Mouse (Mus musculus): Measurements from ENCODE around the gene Glrx. TPM values are rescaled to one million over a fixed set of nuclear protein-coding genes. Genes with fewer than 3 reads are reported as not detected.

Gene Glrx
- polyA plus RNA-seq, 1 experiment from 2014 or later = 56.9 TPM

GRCm38 (mm10) chr13:75831710-75832109 lies 8.0 kb upstream of the Glrx start:
- Histone ChIP-seq H3K27me3 (ENCODE audit: control insufficient read depth, insufficient read depth, low read depth, low read length) (no peaks in the 10 kb centered on the region), H3K27ac (ENCODE audit: low read length) (no peak overlapping the region), H3K9ac (ENCODE audit: low read depth, low read length) (no peak overlapping the region), H3K36me3 (ENCODE audit: control insufficient read depth, insufficient read depth, low read length) (no peaks in the 10 kb centered on the region), H3K4me3 (ENCODE audit: low read depth, low read length) (no peak overlapping the region), H3K9me3 (replicated peaks; ENCODE audit: control insufficient read depth, low read length, poor library complexity, severe bottlenecking) (no peaks in the 10 kb centered on the region), H3K4me2 (ENCODE audit: low read length) (no peak overlapping the region), H3K4me1 (ENCODE audit: control insufficient read depth, insufficient read depth, low read length) (no peaks in the 10 kb centered on the region)
- WGBS = 86% methylated on average over 6 of the region's 6 CpGs
- no peak for ATAC-seq

DNA sequence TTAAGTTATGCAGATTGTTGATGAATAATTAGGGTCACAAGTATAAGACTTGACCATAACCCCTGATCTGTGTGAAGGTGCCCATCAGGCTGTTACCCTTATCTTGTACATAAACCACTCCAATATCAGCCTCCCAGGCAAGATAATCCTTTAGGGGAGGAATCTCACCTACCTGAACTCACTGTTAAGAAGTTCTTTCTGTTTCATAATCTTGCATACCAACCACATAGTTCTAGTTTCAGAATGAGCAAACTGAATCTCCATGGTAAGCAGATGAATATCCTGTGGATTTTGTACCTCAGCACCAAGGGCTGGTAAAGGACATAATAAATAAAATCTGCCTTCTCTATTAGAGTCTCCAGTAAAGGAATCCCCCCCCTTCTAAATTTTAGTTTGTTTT lies 7.0 kb upstream of the Glrx start:
- Histone ChIP-seq H3K4me1 (ENCODE audit: control insufficient read depth, insufficient read depth, low read length) (no peaks in the 10 kb centered on the region), H3K9ac (ENCODE audit: low read depth, low read length) (no peak overlapping the region), H3K9me3 (replicated peaks; ENCODE audit: control insufficient read depth, low read length, poor library complexity, severe bottlenecking) (no peaks in the 10 kb centered on the region), H3K4me2 (ENCODE audit: low read length) (no peak overlapping the region), H3K27ac (ENCODE audit: low read length) (no peak overlapping the region), H3K36me3 (ENCODE audit: control insufficient read depth, insufficient read depth, low read length) (no peaks in the 10 kb centered on the region), H3K27me3 (ENCODE audit: control insufficient read depth, insufficient read depth, low read depth, low read length) (no peaks in the 10 kb centered on the region), H3K4me3 (ENCODE audit: low read depth, low read length) (no peak overlapping the region)
- no peak for ATAC-seq

- H3K9ac ChIP-seq (ENCODE audit: low read depth, low read length) = no peak overlapping the region
- no peaks in the 10 kb centered on the region for H3K4me1 ChIP-seq (ENCODE audit: control insufficient read depth, insufficient read depth, low read length)
- no peak for ATAC-seq
- no peak overlapping the region for H3K4me3 ChIP-seq (ENCODE audit: low read depth, low read length)
- H3K4me2 ChIP-seq (ENCODE audit: low read length) = no peak overlapping the region
- H3K27me3 ChIP-seq (ENCODE audit: control insufficient read depth, insufficient read depth, low read depth, low read length) = no peaks in the 10 kb centered on the region
- H3K36me3 ChIP-seq (ENCODE audit: control insufficient read depth, insufficient read depth, low read length) = no peaks in the 10 kb centered on the region
- no peak overlapping the region for H3K27ac ChIP-seq (ENCODE audit: low read length)
- no peaks in the 10 kb centered on the region for H3K9me3 ChIP-seq (replicated peaks; ENCODE audit: control insufficient read depth, low read length, poor library complexity, severe bottlenecking)
These were observed 6.2 kb upstream of the Glrx start for GRCm38 (mm10) chr13:75833499-75833898.

DNA sequence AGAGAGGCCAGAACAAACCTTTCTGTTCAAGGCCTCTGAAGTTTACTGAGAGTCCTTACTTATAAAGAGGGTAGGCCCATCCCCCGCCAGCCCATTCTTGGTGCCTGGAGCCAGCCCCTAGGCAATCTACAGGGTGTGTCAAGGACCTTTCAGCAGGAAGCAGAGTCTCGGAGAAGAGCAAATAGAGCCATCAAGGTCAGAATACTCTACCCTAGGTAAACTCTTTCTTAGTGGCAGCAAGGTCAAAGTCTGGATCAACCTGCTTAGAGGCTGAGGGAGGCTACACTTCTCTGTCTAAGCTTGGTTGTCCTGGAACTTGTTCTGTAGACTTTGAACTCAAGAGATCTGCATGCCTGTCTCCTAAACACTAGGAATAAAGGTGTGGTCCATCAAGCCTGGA lies 4.2 kb upstream of the Glrx start:
- peaks cover 3% of the 10 kb centered on the region; the same call in 1 of the 2 replicates for H3K4me1 ChIP-seq (ENCODE audit: control insufficient read depth, insufficient read depth, low read length)
- H3K9ac ChIP-seq (ENCODE audit: low read depth, low read length) = no peak overlapping the region
- H3K4me3 ChIP-seq (ENCODE audit: low read depth, low read length) = no peak overlapping the region
- WGBS = 72% methylated on average over 2 of the region's 2 CpGs
- H3K9me3 ChIP-seq (replicated peaks; ENCODE audit: control insufficient read depth, low read length, poor library complexity, severe bottlenecking) = no peaks in the 10 kb centered on the region
- no peak overlapping the region for H3K4me2 ChIP-seq (ENCODE audit: low read length)
- ATAC-seq = no peak
- H3K36me3 ChIP-seq (ENCODE audit: control insufficient read depth, insufficient read depth, low read length) = no peaks in the 10 kb centered on the region
- no peaks in the 10 kb centered on the region for H3K27me3 ChIP-seq (ENCODE audit: control insufficient read depth, insufficient read depth, low read depth, low read length)
- H3K27ac ChIP-seq (ENCODE audit: low read length) = no peak overlapping the region

DNA sequence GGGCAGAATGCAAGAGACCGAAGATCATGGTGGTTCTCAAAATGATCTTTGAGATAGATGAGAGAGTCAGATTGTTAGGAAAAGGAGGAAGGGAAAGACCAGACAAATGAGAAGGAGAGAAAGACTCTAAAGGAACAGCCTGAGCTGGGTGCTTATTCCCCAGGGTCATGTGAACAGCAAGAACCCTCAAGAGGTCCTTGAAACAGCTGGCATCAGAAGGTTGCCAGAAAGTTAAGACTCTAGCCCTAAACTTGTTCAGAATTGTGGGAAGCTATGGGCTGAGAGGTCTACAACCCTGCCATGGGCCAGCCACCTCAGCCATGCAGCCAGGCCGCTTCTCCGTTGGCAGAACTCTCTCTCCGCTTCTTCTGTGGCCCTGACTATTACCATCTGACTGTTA lies 1.2 kb upstream of the Glrx start:
- H3K27me3 ChIP-seq (ENCODE audit: control insufficient read depth, insufficient read depth, low read depth, low read length) = no peaks in the 10 kb centered on the region
- H3K4me2 ChIP-seq (ENCODE audit: low read length) = no peak overlapping the region
- no peak for ATAC-seq
- no peaks in the 10 kb centered on the region for H3K9me3 ChIP-seq (replicated peaks; ENCODE audit: control insufficient read depth, low read length, poor library complexity, severe bottlenecking)
- H3K36me3 ChIP-seq (ENCODE audit: control insufficient read depth, insufficient read depth, low read length) = no peaks in the 10 kb centered on the region
- no peak overlapping the region for H3K27ac ChIP-seq (ENCODE audit: low read length)
- no peak overlapping the region for H3K4me3 ChIP-seq (ENCODE audit: low read depth, low read length)
- no peak overlapping the region for H3K9ac ChIP-seq (ENCODE audit: low read depth, low read length)
- 99% methylated on average over 4 of the region's 4 CpGs for WGBS
- peaks cover 12% of the 10 kb centered on the region; the same call in 1 of the 2 replicates for H3K4me1 ChIP-seq (ENCODE audit: control insufficient read depth, insufficient read depth, low read length)

DNA sequence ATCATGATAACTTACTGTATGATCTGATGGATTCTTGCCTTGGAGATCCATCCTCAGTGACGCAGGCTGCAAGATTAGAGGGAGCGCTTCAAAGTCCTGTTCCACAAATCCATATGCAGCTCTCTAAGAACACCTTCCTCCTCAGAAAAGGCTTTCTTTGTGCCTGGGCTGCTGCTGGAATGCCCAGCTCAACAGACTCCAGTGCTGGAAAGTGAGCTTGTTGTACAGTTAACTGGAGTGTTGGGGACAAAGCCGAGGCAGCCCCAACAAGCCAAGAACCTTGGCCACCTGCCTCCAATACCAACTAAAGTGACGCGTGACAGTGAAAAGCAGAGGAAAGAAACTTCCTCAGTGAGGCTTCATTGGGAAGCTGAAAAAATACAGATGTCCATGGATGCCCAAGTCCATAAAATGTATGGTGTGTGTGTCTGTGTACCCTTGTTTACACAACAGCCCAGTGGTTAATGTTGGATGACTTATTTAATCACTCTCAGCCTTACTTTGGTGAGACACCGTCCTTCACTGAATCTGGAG lies 1.2 kb downstream of the Glrx start:
- H3K4me2 ChIP-seq (ENCODE audit: low read length) = peak overlapping the region; percentile 61

DNA sequence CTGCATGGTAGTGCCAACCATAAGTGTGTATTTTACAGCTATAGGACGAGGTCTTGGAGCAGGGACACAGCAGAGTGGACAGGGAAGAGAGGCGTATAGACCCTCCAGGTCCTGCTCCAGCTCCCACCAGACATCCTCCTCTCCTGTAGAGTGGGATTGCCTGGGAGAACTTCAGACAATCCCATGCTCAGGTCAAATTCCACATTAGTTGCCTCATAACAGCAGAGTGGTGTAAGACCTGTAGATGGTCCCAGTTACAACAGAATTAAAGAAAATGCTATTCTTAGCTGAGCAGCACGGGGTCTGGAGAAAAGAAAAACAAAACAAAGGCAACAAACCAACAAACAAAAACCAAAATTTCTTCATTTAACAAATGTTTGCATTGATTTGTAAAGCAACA lies 2.3 kb downstream of the Glrx start:
- H3K36me3 ChIP-seq (ENCODE audit: control insufficient read depth, insufficient read depth, low read length) = 0 out of 2 replicates have a peak, but pooled peaks cover under 1% of the 10 kb centered on the region
- no peak overlapping the region for H3K4me3 ChIP-seq (ENCODE audit: low read depth, low read length)
- WGBS = 75% methylated on average over 3 of the region's 3 CpGs
- peak overlapping the region; percentile 61 for H3K4me2 ChIP-seq (ENCODE audit: low read length)
- ATAC-seq = no peak
- peaks cover 12% of the 10 kb centered on the region; the same call in 1 of the 2 replicates for H3K4me1 ChIP-seq (ENCODE audit: control insufficient read depth, insufficient read depth, low read length)
- H3K9ac ChIP-seq (ENCODE audit: low read depth, low read length) = no peak overlapping the region
- no peak overlapping the region for H3K27ac ChIP-seq (ENCODE audit: low read length)
- no peaks in the 10 kb centered on the region for H3K27me3 ChIP-seq (ENCODE audit: control insufficient read depth, insufficient read depth, low read depth, low read length)
- no peaks in the 10 kb centered on the region for H3K9me3 ChIP-seq (replicated peaks; ENCODE audit: control insufficient read depth, low read length, poor library complexity, severe bottlenecking)

More for the DNA sequence above, 1.2 kb downstream of the Glrx start:
- Histone ChIP-seq H3K27me3 (ENCODE audit: control insufficient read depth, insufficient read depth, low read depth, low read length) (no peaks in the 10 kb centered on the region), H3K27ac (ENCODE audit: low read length) (peak overlapping the region; percentile 83), H3K4me1 (ENCODE audit: control insufficient read depth, insufficient read depth, low read length) (peaks cover 12% of the 10 kb centered on the region; the same call in 1 of the 2 replicates), H3K36me3 (ENCODE audit: control insufficient read depth, insufficient read depth, low read length) (no peaks in the 10 kb centered on the region), H3K9ac (ENCODE audit: low read depth, low read length) (peak overlapping the region; percentile 72), H3K9me3 (replicated peaks; ENCODE audit: control insufficient read depth, low read length, poor library complexity, severe bottlenecking) (no peaks in the 10 kb centered on the region), H3K4me3 (ENCODE audit: low read depth, low read length) (peak overlapping the region; percentile 59)
- ATAC-seq = peak; percentile 9; the same call in 1 of the 2 replicates
- 37% methylated on average over 6 of the region's 6 CpGs for WGBS

GRCm38 (mm10) chr13:75843331-75843730 lies 3.7 kb downstream of the Glrx start:
- no peak overlapping the region for H3K9ac ChIP-seq (ENCODE audit: low read depth, low read length)
- WGBS = 91% methylated on average over 5 of the region's 5 CpGs
- H3K9me3 ChIP-seq (replicated peaks; ENCODE audit: control insufficient read depth, low read length, poor library complexity, severe bottlenecking) = no peaks in the 10 kb centered on the region
- H3K4me1 ChIP-seq (ENCODE audit: control insufficient read depth, insufficient read depth, low read length) = peaks cover 12% of the 10 kb centered on the region; the same call in 1 of the 2 replicates
- no peaks in the 10 kb centered on the region for H3K27me3 ChIP-seq (ENCODE audit: control insufficient read depth, insufficient read depth, low read depth, low read length)
- H3K27ac ChIP-seq (ENCODE audit: low read length) = no peak overlapping the region
- H3K4me3 ChIP-seq (ENCODE audit: low read depth, low read length) = no peak overlapping the region
- peaks cover 5% of the 10 kb centered on the region; the same call in 1 of the 2 replicates for H3K36me3 ChIP-seq (ENCODE audit: control insufficient read depth, insufficient read depth, low read length)
- H3K4me2 ChIP-seq (ENCODE audit: low read length) = no peak overlapping the region
- no peak for ATAC-seq

DNA sequence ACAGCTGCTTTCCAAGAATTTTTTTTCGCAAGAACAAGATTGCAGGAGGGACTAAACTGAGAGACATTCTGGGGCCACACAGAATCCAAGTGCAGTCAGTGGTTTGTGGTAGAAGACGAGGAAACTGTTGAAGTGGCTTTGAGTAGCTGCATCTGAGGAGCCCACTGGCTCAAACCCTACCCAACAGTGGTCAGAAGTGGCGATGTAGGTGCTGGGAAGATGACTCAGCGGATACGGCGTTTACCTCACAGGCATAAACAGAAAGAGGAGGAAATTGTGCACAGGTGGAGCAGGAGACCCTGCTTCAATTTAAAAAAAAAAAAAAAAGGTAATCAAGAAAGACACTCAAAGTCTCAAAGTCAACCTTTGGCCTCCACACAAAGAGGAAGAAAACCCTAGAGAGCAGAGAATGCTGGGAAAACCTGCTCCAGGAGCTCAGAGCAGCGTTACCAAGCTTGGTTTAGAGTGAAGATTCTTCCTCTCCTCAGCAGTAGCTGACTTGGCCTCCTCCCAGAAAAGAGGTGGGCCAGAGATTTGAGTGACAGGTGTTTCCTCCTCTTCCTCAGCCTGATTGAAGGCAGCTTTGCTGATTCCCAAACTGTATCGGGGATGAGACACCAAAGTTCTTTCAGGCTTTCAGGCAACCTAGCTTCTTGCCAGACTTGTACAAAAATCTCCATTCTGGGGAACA lies 4.5 kb downstream of the Glrx start:
- H3K4me2 ChIP-seq (ENCODE audit: low read length) = no peak overlapping the region
- no peak overlapping the region for H3K9ac ChIP-seq (ENCODE audit: low read depth, low read length)
- ATAC-seq = no peak
- peaks cover 5% of the 10 kb centered on the region; the same call in 1 of the 2 replicates for H3K36me3 ChIP-seq (ENCODE audit: control insufficient read depth, insufficient read depth, low read length)
- H3K9me3 ChIP-seq (replicated peaks; ENCODE audit: control insufficient read depth, low read length, poor library complexity, severe bottlenecking) = no peaks in the 10 kb centered on the region
- no peak overlapping the region for H3K27ac ChIP-seq (ENCODE audit: low read length)
- no peak overlapping the region for H3K4me3 ChIP-seq (ENCODE audit: low read depth, low read length)
- H3K27me3 ChIP-seq (ENCODE audit: control insufficient read depth, insufficient read depth, low read depth, low read length) = no peaks in the 10 kb centered on the region
- peaks cover 12% of the 10 kb centered on the region; the same call in 1 of the 2 replicates for H3K4me1 ChIP-seq (ENCODE audit: control insufficient read depth, insufficient read depth, low read length)
- WGBS = 83% methylated on average over 8 of the region's 8 CpGs
